Mouse (Mus musculus): ENCODE data around the gene Hsd17b6. TPM values are rescaled to one million over a fixed set of nuclear protein-coding genes. Genes with fewer than 3 reads are reported as not detected.

The Hsd17b6 gene
- polyA plus RNA-seq, 1 experiment from 2014 or later: not detected

DNA sequence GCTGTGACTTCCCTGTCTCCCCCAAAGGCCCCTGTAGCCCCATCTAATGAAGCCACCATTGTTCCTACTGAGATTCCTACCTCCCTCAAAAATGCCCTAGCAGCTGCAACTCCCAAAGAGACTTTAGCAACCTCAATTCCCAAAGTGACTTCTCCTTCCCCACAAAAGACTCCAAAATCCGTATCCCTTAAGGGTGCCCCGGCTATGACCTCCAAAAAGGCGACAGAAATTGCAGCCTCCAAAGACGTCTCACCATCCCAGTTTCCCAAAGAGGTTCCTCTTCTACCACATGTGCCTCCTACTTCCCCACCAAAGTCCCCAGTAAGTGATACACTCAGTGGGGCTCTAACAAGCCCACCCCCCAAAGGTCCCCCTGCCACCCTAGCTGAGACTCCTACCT is 34.2 kb upstream of the Hsd17b6 start:
- Histone ChIP-seq H3K36me3 (ENCODE audit: control insufficient read depth, insufficient read depth, low read length) (peaks cover 78% of the 10 kb centered on the region), H3K27ac (ENCODE audit: low read depth, low read length) (no peak overlapping the region), H3K4me3 (ENCODE audit: low read length) (no peak overlapping the region), H3K4me2 (replicated peaks; ENCODE audit: low read depth, low read length) (no peak overlapping the region), H3K9ac (ENCODE audit: low read depth, low read length) (no peak overlapping the region), H3K27me3 (ENCODE audit: control insufficient read depth, insufficient read depth, low read length) (no peaks in the 10 kb centered on the region), H3K9me3 (ENCODE audit: control insufficient read depth, low read length) (no peaks in the 10 kb centered on the region), H3K4me1 (ENCODE audit: control insufficient read depth, insufficient read depth, low read length) (peaks cover 31% of the 10 kb centered on the region)
- no peak for ATAC-seq (ENCODE audit: low FRiP score, low TSS enrichment)
- 77% methylated on average over 4 of the region's 4 CpGs for WGBS

- H3K36me3 ChIP-seq (ENCODE audit: control insufficient read depth, insufficient read depth, low read length): peaks cover 64% of the 10 kb centered on the region
- no peak overlapping the region for H3K4me2 ChIP-seq (replicated peaks; ENCODE audit: low read depth, low read length)
- H3K4me3 ChIP-seq (ENCODE audit: low read length): no peak overlapping the region
- H3K27ac ChIP-seq (ENCODE audit: low read depth, low read length): no peak overlapping the region
- peaks cover 31% of the 10 kb centered on the region for H3K4me1 ChIP-seq (ENCODE audit: control insufficient read depth, insufficient read depth, low read length)
- 85% methylated on average over 5 of the region's 5 CpGs for WGBS
- ATAC-seq (ENCODE audit: low FRiP score, low TSS enrichment): no peak
- H3K9me3 ChIP-seq (ENCODE audit: control insufficient read depth, low read length): no peaks in the 10 kb centered on the region
- no peaks in the 10 kb centered on the region for H3K27me3 ChIP-seq (ENCODE audit: control insufficient read depth, insufficient read depth, low read length)
- no peak overlapping the region for H3K9ac ChIP-seq (ENCODE audit: low read depth, low read length)
Measured at GRCm38 (mm10) chr10:128040293-128040692, 32.9 kb upstream of the Hsd17b6 start.

DNA sequence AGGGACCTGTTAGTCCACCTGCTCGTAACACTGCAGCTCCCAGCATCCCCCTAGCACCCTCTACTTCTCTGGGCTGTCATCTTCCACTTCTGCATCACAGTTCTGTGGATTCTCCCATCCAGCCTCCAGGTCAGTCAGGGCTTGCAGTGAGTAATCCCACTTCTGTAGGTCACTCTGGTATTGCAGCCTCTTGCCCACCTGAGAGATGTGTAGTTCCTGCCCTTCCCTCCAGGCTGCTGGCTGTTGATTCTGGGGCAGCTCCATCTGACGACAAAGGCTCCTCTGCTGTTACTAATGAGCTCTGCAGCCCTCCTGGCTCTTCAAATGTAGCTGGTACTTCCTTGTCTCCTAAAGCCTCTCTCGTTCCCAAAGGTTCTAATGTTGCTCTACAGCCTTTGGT is 32.4 kb upstream of the Hsd17b6 start:
- H3K36me3 ChIP-seq (ENCODE audit: control insufficient read depth, insufficient read depth, low read length): peaks cover 60% of the 10 kb centered on the region
- WGBS: 65% methylated on average over 3 of the region's 3 CpGs

DNA sequence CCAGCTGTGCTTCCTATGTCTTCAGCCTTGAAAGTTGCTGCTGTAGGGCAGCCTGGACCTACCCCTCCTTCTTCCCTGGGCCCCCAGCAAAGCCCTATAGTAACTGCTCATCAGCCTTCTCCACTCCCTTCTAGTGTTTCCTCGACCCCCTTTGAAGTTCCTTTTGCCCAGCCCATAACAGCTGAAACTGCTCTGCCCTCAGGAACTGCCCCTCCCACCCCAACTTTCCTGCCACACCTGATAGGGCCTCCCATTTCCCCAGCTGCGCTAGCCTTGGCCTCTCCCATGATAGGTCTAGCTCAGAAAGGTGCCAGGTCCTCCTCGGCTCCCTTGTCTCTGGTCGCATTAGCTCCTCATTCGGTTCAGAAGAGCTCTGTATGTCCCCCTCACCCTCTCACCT is 31.8 kb upstream of the Hsd17b6 start:
- no peak overlapping the region for H3K4me3 ChIP-seq (ENCODE audit: low read length)
- no peak overlapping the region for H3K4me2 ChIP-seq (replicated peaks; ENCODE audit: low read depth, low read length)
- WGBS: 14% methylated on average over 5 of the region's 5 CpGs
- 0 out of 2 replicates have a peak, but pooled peaks have one; percentile 21 for ATAC-seq (ENCODE audit: low FRiP score, low TSS enrichment)
- H3K9me3 ChIP-seq (ENCODE audit: control insufficient read depth, low read length): no peaks in the 10 kb centered on the region
- no peak overlapping the region for H3K27ac ChIP-seq (ENCODE audit: low read depth, low read length)
- H3K36me3 ChIP-seq (ENCODE audit: control insufficient read depth, insufficient read depth, low read length): peaks cover 53% of the 10 kb centered on the region
- H3K4me1 ChIP-seq (ENCODE audit: control insufficient read depth, insufficient read depth, low read length): peaks cover 31% of the 10 kb centered on the region
- H3K27me3 ChIP-seq (ENCODE audit: control insufficient read depth, insufficient read depth, low read length): no peaks in the 10 kb centered on the region
- H3K9ac ChIP-seq (ENCODE audit: low read depth, low read length): no peak overlapping the region

More for the DNA sequence above, 32.4 kb upstream of the Hsd17b6 start:
- no peak overlapping the region for H3K9ac ChIP-seq (ENCODE audit: low read depth, low read length)
- H3K27me3 ChIP-seq (ENCODE audit: control insufficient read depth, insufficient read depth, low read length): no peaks in the 10 kb centered on the region
- H3K27ac ChIP-seq (ENCODE audit: low read depth, low read length): no peak overlapping the region
- H3K9me3 ChIP-seq (ENCODE audit: control insufficient read depth, low read length): no peaks in the 10 kb centered on the region
- no peak overlapping the region for H3K4me3 ChIP-seq (ENCODE audit: low read length)
- H3K4me1 ChIP-seq (ENCODE audit: control insufficient read depth, insufficient read depth, low read length): peaks cover 31% of the 10 kb centered on the region
- no peak overlapping the region for H3K4me2 ChIP-seq (replicated peaks; ENCODE audit: low read depth, low read length)
- ATAC-seq (ENCODE audit: low FRiP score, low TSS enrichment): no peak

- ATAC-seq (ENCODE audit: low FRiP score, low TSS enrichment): no peak
- no peaks in the 10 kb centered on the region for H3K9me3 ChIP-seq (ENCODE audit: control insufficient read depth, low read length)
- WGBS: 80% methylated on average over 3 of the region's 3 CpGs
- H3K27ac ChIP-seq (ENCODE audit: low read depth, low read length): no peak overlapping the region
- H3K4me1 ChIP-seq (ENCODE audit: control insufficient read depth, insufficient read depth, low read length): peaks cover 28% of the 10 kb centered on the region
- H3K4me2 ChIP-seq (replicated peaks; ENCODE audit: low read depth, low read length): peak overlapping the region; percentile 23
- peak overlapping the region; percentile 8; the same call in 1 of the 2 replicates for H3K4me3 ChIP-seq (ENCODE audit: low read length)
- H3K9ac ChIP-seq (ENCODE audit: low read depth, low read length): no peak overlapping the region
- H3K36me3 ChIP-seq (ENCODE audit: control insufficient read depth, insufficient read depth, low read length): peaks cover 41% of the 10 kb centered on the region
- no peaks in the 10 kb centered on the region for H3K27me3 ChIP-seq (ENCODE audit: control insufficient read depth, insufficient read depth, low read length)
Measured at GRCm38 (mm10) chr10:128037921-128038320, 30.5 kb upstream of the Hsd17b6 start.

DNA sequence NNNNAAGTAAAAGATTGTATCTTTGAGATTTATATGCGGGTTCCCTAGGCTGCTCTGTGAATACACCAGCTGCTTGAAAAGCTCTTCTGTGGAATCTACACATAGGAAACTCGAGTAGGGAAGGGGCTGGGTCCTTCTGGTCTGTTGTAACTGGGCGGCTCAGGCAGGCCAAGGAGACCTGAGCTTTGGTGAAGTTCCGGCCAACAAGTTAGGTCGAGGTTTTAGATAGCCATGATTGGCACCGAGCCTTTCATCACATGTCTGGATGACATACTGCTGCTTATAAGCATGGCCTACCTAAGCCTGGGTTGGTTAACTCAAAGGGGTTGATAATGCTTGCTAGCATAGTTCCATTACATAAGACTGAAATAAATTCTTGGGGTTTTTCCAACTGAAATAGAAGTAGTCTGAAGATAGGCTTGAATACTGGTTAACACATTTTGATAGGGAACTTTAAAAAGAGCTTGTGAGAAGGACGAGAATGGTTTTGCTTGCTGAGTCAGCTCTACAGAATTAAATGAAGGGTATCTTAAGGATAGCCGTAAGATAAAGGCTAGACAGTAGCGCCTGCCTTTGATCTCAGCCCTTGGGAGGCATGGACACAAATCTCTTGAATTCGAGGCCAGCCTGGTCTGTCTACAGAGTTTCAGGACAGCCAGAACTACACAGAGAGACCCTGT is 29.5 kb upstream of the Hsd17b6 start:
- WGBS: 2% methylated on average over 10 of the region's 10 CpGs
- no peak for ATAC-seq (ENCODE audit: low FRiP score, low TSS enrichment)
- Histone ChIP-seq H3K27me3 (ENCODE audit: control insufficient read depth, insufficient read depth, low read length) (no peaks in the 10 kb centered on the region), H3K27ac (ENCODE audit: low read depth, low read length) (peak overlapping the region; percentile 95), H3K4me3 (ENCODE audit: low read length) (peak overlapping the region; percentile 73), H3K4me2 (replicated peaks; ENCODE audit: low read depth, low read length) (peak overlapping the region; percentile 85), H3K9me3 (ENCODE audit: control insufficient read depth, low read length) (no peaks in the 10 kb centered on the region), H3K9ac (ENCODE audit: low read depth, low read length) (peak overlapping the region; percentile 98), H3K36me3 (ENCODE audit: control insufficient read depth, insufficient read depth, low read length) (peaks cover 37% of the 10 kb centered on the region), H3K4me1 (ENCODE audit: control insufficient read depth, insufficient read depth, low read length) (peaks cover 28% of the 10 kb centered on the region)

GRCm38 (mm10) chr10:128030860-128031259 is 23.4 kb upstream of the Hsd17b6 start:
- Histone ChIP-seq H3K4me3 (ENCODE audit: low read length) (no peak overlapping the region), H3K27me3 (ENCODE audit: control insufficient read depth, insufficient read depth, low read length) (no peaks in the 10 kb centered on the region), H3K9ac (ENCODE audit: low read depth, low read length) (no peak overlapping the region), H3K4me1 (ENCODE audit: control insufficient read depth, insufficient read depth, low read length) (no peaks in the 10 kb centered on the region; the same call in 1 of the 2 replicates), H3K27ac (ENCODE audit: low read depth, low read length) (no peak overlapping the region), H3K9me3 (ENCODE audit: control insufficient read depth, low read length) (no peaks in the 10 kb centered on the region), H3K36me3 (ENCODE audit: control insufficient read depth, insufficient read depth, low read length) (peaks cover 44% of the 10 kb centered on the region), H3K4me2 (replicated peaks; ENCODE audit: low read depth, low read length) (no peak overlapping the region)
- whole genome bisulfite sequencing: 66% methylated on average over 2 of the region's 2 CpGs
- ATAC-seq (ENCODE audit: low FRiP score, low TSS enrichment): no peak

- no peak overlapping the region for H3K27ac ChIP-seq (ENCODE audit: low read depth, low read length)
- no peaks in the 10 kb centered on the region; the same call in 1 of the 2 replicates for H3K4me1 ChIP-seq (ENCODE audit: control insufficient read depth, insufficient read depth, low read length)
- no peak overlapping the region for H3K4me3 ChIP-seq (ENCODE audit: low read length)
- H3K4me2 ChIP-seq (replicated peaks; ENCODE audit: low read depth, low read length): no peak overlapping the region
- 93% methylated on average over 7 of the region's 7 CpGs for WGBS
- no peak for ATAC-seq (ENCODE audit: low FRiP score, low TSS enrichment)
- peaks cover 53% of the 10 kb centered on the region for H3K36me3 ChIP-seq (ENCODE audit: control insufficient read depth, insufficient read depth, low read length)
- H3K9me3 ChIP-seq (ENCODE audit: control insufficient read depth, low read length): no peaks in the 10 kb centered on the region
- H3K9ac ChIP-seq (ENCODE audit: low read depth, low read length): no peak overlapping the region
- no peaks in the 10 kb centered on the region for H3K27me3 ChIP-seq (ENCODE audit: control insufficient read depth, insufficient read depth, low read length)
Measured at GRCm38 (mm10) chr10:128029931-128030330, 22.5 kb upstream of the Hsd17b6 start.

GRCm38 (mm10) chr10:128023496-128023895 is 16.1 kb upstream of the Hsd17b6 start:
- no peaks in the 10 kb centered on the region for H3K9me3 ChIP-seq (ENCODE audit: control insufficient read depth, low read length)
- H3K27me3 ChIP-seq (ENCODE audit: control insufficient read depth, insufficient read depth, low read length): no peaks in the 10 kb centered on the region
- peaks cover 79% of the 10 kb centered on the region for H3K36me3 ChIP-seq (ENCODE audit: control insufficient read depth, insufficient read depth, low read length)
- H3K4me3 ChIP-seq (ENCODE audit: low read length): no peak overlapping the region
- H3K4me2 ChIP-seq (replicated peaks; ENCODE audit: low read depth, low read length): no peak overlapping the region
- no peaks in the 10 kb centered on the region for H3K4me1 ChIP-seq (ENCODE audit: control insufficient read depth, insufficient read depth, low read length)
- no peak overlapping the region for H3K9ac ChIP-seq (ENCODE audit: low read depth, low read length)
- 96% methylated on average over 10 of the region's 10 CpGs for WGBS
- ATAC-seq (ENCODE audit: low FRiP score, low TSS enrichment): no peak
- no peak overlapping the region for H3K27ac ChIP-seq (ENCODE audit: low read depth, low read length)

Data from kidney, embryonic 14.5 days (tissue).